Mouse (Mus musculus) hindlimb bud, embryonic 11.5 days (tissue): ENCODE measurements at regions not wholly inside any gene's neighbourhood (a gene's known extent, or its start where the extent isn't known, plus 50 kb on each side); places are given as distances from the start of the nearest gene placed in this dataset.

ENCODE experiments used
- DNase-seq: peaks from one replicate; pipeline ENCODE4 v3.0.0-alpha.2; 2012; ENCODE audit warnings: low read depth, low spot score; ENCODE audit errors: extremely low spot score

- DNase-seq: no peak
These were observed 66.5 kb upstream of the Akirin2 start for GRCm38 (mm10) chr4:34484273-34484672.

- no peak for DNase-seq
These were observed 65.2 kb upstream of the Akirin2 start for GRCm38 (mm10) chr4:34485574-34485973.

DNA sequence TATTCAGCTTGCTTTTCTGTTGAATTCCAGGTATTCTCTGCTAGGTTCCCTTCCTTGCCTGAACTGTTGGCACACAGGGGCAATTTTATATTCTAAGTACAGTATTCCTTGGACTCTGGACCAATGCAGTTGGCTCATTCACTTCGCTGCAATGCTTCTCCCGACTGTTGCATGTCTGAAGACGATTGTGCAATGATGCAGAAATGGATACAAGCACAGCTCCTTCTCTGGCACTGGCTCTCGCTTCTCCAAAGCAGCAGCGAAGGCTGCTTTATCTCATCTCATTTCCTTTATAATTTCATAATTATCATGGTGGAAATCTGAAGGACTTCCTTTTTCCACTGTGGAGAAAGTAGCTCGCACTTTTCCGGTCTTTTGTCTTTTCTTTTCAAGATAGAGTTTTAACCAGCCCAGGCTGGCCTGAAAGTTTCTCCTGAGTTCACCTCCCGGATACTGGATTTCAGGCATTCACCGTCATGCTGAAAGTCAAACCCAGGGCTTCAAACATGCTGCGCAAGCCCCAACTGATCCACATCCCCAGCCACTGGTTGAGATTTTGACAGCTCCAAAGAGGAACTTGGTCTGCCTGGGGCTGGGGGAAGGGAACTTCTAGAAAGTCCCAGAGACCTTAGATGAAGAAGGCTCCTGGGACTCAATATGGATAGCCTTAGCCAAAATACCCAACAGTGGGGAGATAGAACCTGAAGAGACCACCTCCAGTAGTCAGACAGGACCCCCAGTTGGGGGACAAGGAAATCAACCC is 55.6 kb upstream of the Akirin2 start:
- no peak for DNase-seq

DNA sequence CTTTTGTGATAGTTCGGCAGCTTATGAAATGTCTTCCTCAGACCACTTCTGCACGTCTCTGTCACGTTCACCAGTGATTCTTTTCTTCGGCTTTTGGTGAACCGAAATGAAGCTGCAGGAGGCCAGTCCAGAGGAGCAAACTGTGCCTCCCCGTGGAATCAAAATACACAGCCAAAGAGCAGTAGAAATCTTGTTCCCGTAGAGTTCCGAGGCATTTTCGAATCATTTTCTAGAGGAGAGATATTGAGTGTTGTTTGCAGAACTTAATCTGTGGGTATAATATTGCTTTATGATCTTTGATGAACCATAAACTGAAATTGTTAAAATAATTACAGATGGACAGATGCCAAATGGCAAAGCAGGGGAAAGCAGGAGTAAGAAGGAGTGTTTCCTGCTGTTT is 52.4 kb upstream of the Akirin2 start:
- DNase-seq: no peak

DNA sequence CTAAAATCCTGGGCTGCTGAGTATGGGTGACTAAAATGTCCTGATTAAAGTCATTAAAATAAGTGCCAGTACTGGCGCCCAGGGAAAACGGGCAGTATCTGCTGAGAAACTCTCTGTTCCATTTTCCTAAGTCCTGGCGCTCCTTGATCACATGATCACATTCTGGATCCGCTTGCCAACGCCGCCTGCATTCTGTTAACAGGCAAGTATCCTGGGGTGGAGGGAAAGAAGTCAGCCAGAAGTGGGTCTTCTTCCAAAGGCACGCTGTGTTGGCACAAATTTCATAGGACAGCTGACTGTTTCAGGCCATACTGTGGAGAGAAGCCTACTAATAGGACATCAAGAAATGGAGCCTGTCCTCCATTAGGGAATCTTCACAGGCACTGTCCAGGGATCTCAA is 52.0 kb upstream of the Akirin2 start:
- no peak for DNase-seq

DNA sequence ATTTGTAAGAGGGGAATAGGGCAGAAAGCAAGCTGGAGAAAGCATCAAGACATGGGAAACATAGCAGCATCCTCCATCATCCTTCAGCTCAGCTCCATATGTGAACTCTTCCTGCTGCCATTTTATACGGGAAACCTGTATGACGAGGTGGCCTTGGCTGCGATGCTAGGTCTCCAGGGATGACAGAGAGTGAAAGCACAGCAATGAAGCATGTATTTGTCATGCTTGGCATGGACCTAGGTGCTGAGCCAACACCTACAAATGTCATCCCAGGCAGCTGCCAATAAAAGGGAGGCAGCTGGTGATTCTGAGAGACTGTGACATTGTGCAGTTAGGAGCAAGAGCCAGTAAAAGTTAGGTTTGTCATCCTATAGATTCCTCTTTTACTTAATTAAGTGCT is 51.0 kb upstream of the Akirin2 start:
- DNase-seq: no peak
